Mouse (Mus musculus) brain, embryonic 14.5 days (tissue): ENCODE measurements around the gene Dcakd.

Experiments used
- CTCF ChIP-seq: fragments of 200-500 bp; IDR thresholded peaks from 2 replicates; pipeline ENCODE4 v1.5.1; 2012; ENCODE audit warnings: inconsistent platforms, mild to moderate bottlenecking, moderate library complexity, borderline replicate concordance; ENCODE audit not compliant: insufficient read depth, insufficient read length; ENCODE audit errors: extremely low read depth
- POLR2A ChIP-seq: fragments of 200-500 bp; IDR thresholded peaks from 2 replicates; pipeline ENCODE4 v1.6.1; 2012; ENCODE audit warnings: mild to moderate bottlenecking, inconsistent platforms, borderline replicate concordance; ENCODE audit not compliant: poor library complexity, insufficient read depth, insufficient read length, severe bottlenecking; ENCODE audit errors: extremely low read depth

- TF ChIP-seq CTCF (no peak), POLR2A (no peak)
Measured at GRCm38 (mm10) chr11:102998254-102998576, 29.9 kb downstream of the Dcakd start.
